Mouse (Mus musculus) stomach, postnatal 0 days (tissue): Measurements from ENCODE around the gene Gcn1l1.

Experiments used
- CTCF ChIP-seq: IDR thresholded peaks from 2 replicates; pipeline ENCODE4 v1.5.1; 2016; ENCODE audit warnings: antibody characterized with exemption, low read depth, mild to moderate bottlenecking, moderate library complexity
- EP300 ChIP-seq: optimal IDR thresholded peaks from 2 replicates; pipeline ENCODE3; 2016; ENCODE audit warnings: antibody characterized with exemption

- TF ChIP-seq CTCF, result no peak
- no peak for TF ChIP-seq EP300
These were observed 48.8 kb upstream of the Gcn1l1 start for GRCm38 (mm10) chr5:115516081-115516907.
